Mouse (Mus musculus) liver, embryonic 14.5 days (tissue): Measurements from ENCODE around the gene Cldn10.

ENCODE experiments used
- CTCF ChIP-seq: IDR thresholded peaks from 2 replicates; pipeline ENCODE4 v1.5.1; 2016; ENCODE audit warnings: antibody characterized with exemption, low read depth, control low read depth
- EP300 ChIP-seq: IDR thresholded peaks from 2 replicates; pipeline ENCODE4 v1.6.1; 2016; ENCODE audit warnings: antibody characterized with exemption, low read depth

- TF ChIP-seq CTCF (no peak), EP300 (no peak)
Measured at GRCm38 (mm10) chr14:118765951-118766350, 21.8 kb upstream of the Cldn10 start.
